Mouse (Mus musculus) activated CD4-positive, CD25-positive, alpha-beta regulatory T cell (primary cell): ENCODE data around the gene Cisd2. TPM values are rescaled to one million over a fixed set of nuclear protein-coding genes. Genes with fewer than 3 reads are reported as not detected.

Experiments used
- polyA plus RNA-seq, 2 experiments: library from polyadenylated mRNA; unstranded; fragments of 100-300 nt; shearing (Covaris generic); gene quantifications; one replicate each; pipeline ENCODE4 v1.2.1; 2017

Cisd2 gene
- 10 to 100 TPM; 67.9 to 70.9 TPM for polyA plus RNA-seq

DNA sequence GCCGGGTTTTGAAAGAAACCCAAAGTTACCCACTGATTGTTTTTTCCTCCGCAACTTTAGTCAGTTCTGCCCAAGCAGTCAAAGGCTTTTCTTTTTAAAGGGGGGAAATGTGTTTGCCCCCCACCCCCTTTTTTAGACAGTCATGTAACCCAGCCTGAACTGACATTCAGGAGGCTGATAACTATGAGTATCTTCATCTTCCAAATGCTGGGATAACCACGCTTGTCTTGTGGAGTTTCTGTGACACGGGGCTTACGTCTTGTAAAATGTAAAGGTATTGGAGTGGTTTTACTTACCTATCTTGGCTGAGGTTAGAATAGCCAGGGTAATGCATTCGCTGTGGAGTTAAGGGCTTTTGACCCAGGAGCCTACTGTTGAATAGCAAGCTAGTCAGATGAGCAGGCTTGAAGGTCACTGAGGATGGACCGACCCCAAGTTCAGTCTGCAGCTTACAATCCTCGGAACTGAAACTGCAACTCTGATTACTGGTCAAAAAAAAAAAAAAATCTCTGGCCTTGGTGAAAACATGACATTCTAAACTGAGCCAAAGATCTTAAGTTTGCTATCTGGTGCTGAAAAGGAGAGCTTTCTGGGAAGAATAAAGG is at the start of gene Cisd2:
Cisd2 (minus strand) TSS at position 318 of the 605 bp plus-strand sequence.

DNA sequence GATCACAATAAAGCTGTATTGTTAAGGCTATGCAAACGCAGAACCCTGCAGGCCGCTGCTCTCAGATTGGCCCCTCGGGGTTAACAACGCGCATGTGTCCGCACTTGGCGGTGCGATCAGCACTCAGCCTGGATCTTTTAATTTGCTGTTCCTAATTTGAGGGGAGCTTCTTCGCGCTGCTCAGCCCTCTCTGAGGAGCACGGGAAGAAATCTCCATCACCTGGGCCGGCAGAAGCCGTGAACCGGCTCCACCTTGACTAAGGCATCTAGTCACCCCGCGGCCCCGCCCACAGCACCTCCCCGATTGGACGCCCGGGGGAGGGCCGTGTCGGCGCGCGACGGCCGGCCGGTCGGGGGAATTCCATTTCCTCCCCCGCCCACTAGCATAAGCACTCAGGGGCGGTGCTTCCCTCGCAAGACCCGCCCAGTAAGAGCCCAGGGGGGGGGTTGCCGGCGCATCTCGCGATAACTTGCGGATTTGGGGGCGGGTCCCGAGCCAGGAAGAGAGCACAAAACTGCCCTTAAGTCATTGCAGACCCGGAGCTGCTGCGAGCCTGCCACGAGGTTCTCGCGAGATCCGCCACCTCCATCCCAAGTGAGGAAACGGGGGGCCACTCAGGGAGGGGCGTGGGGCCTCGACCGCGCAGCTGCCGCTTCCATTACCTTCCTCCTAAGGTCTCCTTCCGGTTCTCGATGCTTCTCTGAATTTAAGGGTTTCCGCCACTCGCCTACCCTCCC is 14.2 kb upstream of the Cisd2 start, which contains the start of gene Ube2d3:
Ube2d3 (plus strand) TSS at position 392 of the 738 bp plus-strand sequence.

Other genes with a start within 250 kb of the Cisd2 start
- 1 to 10 TPM; 3.1 to 4.4 TPM for gene Cenpe, start 211.4 kb downstream of the Cisd2 start, polyA plus RNA-seq
- under 1 TPM in 1 of 2 experiments, not detected in 1; 0.22 TPM for gene Bdh2, start 142.7 kb downstream of the Cisd2 start, polyA plus RNA-seq
- 1 to 10 TPM; 5.1 to 6.3 TPM for gene Slc9b2, start 116.2 kb downstream of the Cisd2 start, polyA plus RNA-seq
- gene Slc9b1, start 75.9 kb downstream of the Cisd2 start, polyA plus RNA-seq, result under 1 TPM; 0.29 to 0.43 TPM
- 100 to 1,000 TPM; 647 to 673 TPM for gene Ube2d3, start 14.2 kb upstream of the Cisd2 start, polyA plus RNA-seq
- 10 to 100 TPM; 28.0 to 35.3 TPM for gene Manba, start 61.7 kb upstream of the Cisd2 start, polyA plus RNA-seq